Mouse (Mus musculus) midbrain, embryonic 13.5 days (tissue): Measurements from ENCODE around the gene C1qtnf5. TPM values are rescaled to one million over a fixed set of nuclear protein-coding genes. Genes with fewer than 3 reads are reported as not detected.

Experiments
- ATAC-seq: fragments of 200-750 bp; cut with Nextera tagmentation; 2 replicates; pipeline ENCODE4 v1.8.0; 2017; ENCODE audit warnings: mild to moderate bottlenecking, moderate TSS enrichment, moderate library complexity
- H3K27ac ChIP-seq: fragments of 300-500 bp; sonication (generic); 2 replicates; pipeline ENCODE4 v1.5.1; 2015; ENCODE audit warnings: inconsistent platforms, mild to moderate bottlenecking, moderate library complexity
- H3K27me3 ChIP-seq: fragments of 300-500 bp; sonication (generic); 2 replicates; pipeline ENCODE4 v1.6.1; 2015; ENCODE audit warnings: mild to moderate bottlenecking, inconsistent platforms
- H3K36me3 ChIP-seq: fragments of 300-500 bp; sonication (generic); 2 replicates; pipeline ENCODE4 v1.6.1; 2015; ENCODE audit warnings: mild to moderate bottlenecking, inconsistent platforms
- H3K4me1 ChIP-seq: fragments of 300-500 bp; sonication (generic); replicated peaks from 2 replicates; pipeline ENCODE4 v1.6.1; 2015; ENCODE audit warnings: inconsistent platforms
- H3K4me2 ChIP-seq: fragments of 300-500 bp; sonication (generic); replicated peaks from 2 replicates; pipeline ENCODE4 v1.6.1; 2015; ENCODE audit warnings: moderate library complexity, mild to moderate bottlenecking, inconsistent platforms
- H3K4me3 ChIP-seq: fragments of 300-500 bp; sonication (generic); replicated peaks from 2 replicates; pipeline ENCODE4 v1.5.1; 2015; ENCODE audit warnings: mild to moderate bottlenecking, inconsistent platforms
- H3K9ac ChIP-seq: fragments of 300-500 bp; sonication (generic); replicated peaks from 2 replicates; pipeline ENCODE4 v1.6.1; 2015; ENCODE audit warnings: mild to moderate bottlenecking, inconsistent platforms
- H3K9me3 ChIP-seq: fragments of 300-500 bp; sonication (generic); 2 replicates; pipeline ENCODE4 v1.6.1; 2016; ENCODE audit warnings: mild to moderate bottlenecking, inconsistent platforms
- WGBS: fragments of 180-500 bp; shearing (Covaris S2); methylation state at CpG from one replicate; pipeline ENCODE4 v1.1.7; 2015; 5-methylcytosine and 5-hydroxymethylcytosine counted together
- polyA plus RNA-seq: library from polyadenylated mRNA; unstranded; fragments of >200 nt; fragmentation: Nextera tagmentation; extraction: Ambion mirVana; gene quantifications from 2 replicates; pipeline ENCODE4 v1.2.1, GENCODE M21; 2015

Gene C1qtnf5
- polyA plus RNA-seq, 1 experiment from 2014 or later: 2.5 TPM

DNA sequence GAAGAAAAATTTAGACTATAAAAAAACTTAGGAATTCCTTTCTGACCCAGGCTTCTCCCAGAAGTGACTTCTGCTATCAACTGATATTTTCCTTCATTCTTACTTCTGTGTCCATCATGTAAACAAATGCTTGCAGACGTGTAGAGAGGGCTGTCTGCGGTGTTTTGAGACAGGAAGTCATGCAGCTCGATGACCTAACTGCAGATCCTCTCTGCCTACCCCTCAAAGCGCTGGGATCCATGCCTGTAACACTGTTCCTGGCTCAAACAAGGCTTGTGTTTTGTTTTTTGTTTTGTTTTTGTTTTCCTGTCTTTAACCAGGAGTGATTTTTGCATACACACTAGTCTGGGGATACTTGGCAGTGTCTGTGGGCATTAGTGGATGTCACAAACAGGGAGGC lies 30.8 kb downstream of the C1qtnf5 start:
- Histone ChIP-seq H3K27ac (no peak overlapping the region), H3K4me1 (peaks cover 32% of the 10 kb centered on the region), H3K9me3 (no peaks in the 10 kb centered on the region), H3K36me3 (peaks cover 21% of the 10 kb centered on the region; the same call in 1 of the 2 replicates), H3K4me2 (no peak overlapping the region), H3K4me3 (no peak overlapping the region), H3K27me3 (peaks cover 44% of the 10 kb centered on the region), H3K9ac (no peak overlapping the region)
- 71% methylated on average over 4 of the region's 4 CpGs for WGBS
- ATAC-seq: no peak

DNA sequence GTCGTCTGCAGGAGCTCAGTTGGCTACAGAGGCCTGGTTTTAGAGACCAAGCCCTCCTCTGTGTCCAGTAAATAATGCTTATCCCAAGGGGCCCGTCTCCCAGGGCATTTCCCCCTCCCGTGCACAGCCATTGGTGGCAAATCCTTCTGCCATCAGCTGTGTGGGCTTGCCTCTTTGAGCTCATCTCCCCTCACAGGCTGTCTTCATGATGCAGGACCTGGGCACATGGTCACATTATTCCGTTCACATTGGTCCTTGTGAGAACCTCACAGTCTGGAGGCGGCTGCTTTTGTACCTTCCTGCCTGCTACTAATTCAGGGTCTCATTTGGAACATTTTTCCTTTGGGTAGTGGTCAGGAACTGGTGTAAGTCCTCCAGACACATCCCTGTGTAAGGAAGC lies 34.9 kb downstream of the C1qtnf5 start:
- peaks cover 50% of the 10 kb centered on the region for H3K36me3 ChIP-seq

DNA sequence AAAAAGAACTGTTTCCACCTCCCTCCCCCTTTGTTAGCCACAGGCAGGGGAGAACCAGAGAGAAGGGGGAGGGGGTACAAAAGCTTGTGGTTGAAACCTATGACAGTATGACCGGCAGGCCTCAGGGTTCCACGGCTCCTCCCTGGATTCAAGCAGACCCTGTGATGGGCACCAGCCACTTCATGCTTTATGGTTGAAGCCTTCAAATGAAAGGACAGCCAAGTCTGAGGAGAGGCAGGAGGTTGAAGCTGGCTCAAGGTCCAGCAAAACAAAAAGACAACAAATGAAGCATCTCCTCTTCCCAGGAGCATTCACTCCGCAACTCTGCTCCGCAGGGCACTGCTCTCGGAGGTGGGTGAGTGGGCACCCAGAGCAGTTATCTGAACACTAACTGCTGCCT lies 36.4 kb downstream of the C1qtnf5 start:
- ATAC-seq: no peak
- 74% methylated on average over 5 of the region's 5 CpGs for WGBS
- no peak overlapping the region for H3K27ac ChIP-seq

More for the DNA sequence above, 34.9 kb downstream of the C1qtnf5 start:
- WGBS: 62% methylated on average over 5 of the region's 5 CpGs
- H3K9me3 ChIP-seq: no peaks in the 10 kb centered on the region
- H3K9ac ChIP-seq: no peak overlapping the region
- no peak overlapping the region for H3K4me3 ChIP-seq
- no peak for ATAC-seq
- H3K27me3 ChIP-seq: 0 out of 2 replicates have a peak, but pooled peaks cover 3% of the 10 kb centered on the region
- H3K4me2 ChIP-seq: no peak overlapping the region
- no peaks in the 10 kb centered on the region for H3K4me1 ChIP-seq
- H3K27ac ChIP-seq: no peak overlapping the region

DNA sequence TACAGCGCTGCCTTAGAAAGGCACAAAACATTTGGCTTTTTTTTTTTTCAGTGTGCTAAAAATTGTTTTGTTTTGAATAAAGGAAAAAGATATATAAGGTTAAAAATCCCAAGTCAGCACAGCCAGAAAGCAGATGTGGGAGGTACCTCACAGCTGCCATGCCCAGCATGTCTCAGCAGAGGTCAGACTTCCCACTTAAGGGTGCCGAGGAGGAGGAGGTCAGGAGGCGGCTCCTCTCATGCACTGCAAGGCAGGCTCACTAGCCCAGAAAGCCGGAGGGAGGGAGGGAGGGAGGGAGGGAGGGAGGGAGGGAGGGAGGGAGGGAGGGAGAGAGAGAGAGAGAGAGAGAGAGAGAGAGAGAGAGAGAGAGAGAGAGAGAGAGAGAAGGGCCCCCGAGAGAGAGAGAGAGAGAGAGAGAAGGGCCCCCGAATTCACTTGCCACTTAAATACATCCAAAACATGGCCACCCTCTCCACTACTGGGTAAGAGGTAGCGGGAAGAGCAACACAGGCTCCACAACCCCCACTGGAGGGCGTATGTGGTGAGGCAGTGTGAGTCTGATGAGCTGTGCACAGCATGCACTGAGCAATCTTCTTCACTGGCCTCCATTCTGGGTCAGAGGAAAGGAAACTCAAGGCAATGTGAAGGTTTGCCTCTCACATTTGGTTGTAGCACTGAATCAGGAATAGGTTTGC lies 37.1 kb downstream of the C1qtnf5 start:
- WGBS: 27% methylated on average over 6 of the region's 8 CpGs
- peak; percentile 48; the same call in 1 of the 2 replicates for ATAC-seq
- no peak overlapping the region for H3K9ac ChIP-seq
- no peak overlapping the region for H3K4me2 ChIP-seq
- no peak overlapping the region for H3K4me3 ChIP-seq
- H3K36me3 ChIP-seq: peaks cover 62% of the 10 kb centered on the region
- no peaks in the 10 kb centered on the region for H3K4me1 ChIP-seq
- H3K27ac ChIP-seq: no peak overlapping the region
- no peaks in the 10 kb centered on the region for H3K27me3 ChIP-seq
- no peaks in the 10 kb centered on the region for H3K9me3 ChIP-seq

More for the DNA sequence above, 36.4 kb downstream of the C1qtnf5 start:
- Histone ChIP-seq H3K9me3 (no peaks in the 10 kb centered on the region), H3K4me1 (no peaks in the 10 kb centered on the region), H3K4me3 (no peak overlapping the region), H3K4me2 (no peak overlapping the region), H3K27me3 (no peaks in the 10 kb centered on the region), H3K36me3 (peaks cover 55% of the 10 kb centered on the region), H3K9ac (0 out of 2 replicates have a peak overlapping the region, but pooled peaks have one; percentile 36)

DNA sequence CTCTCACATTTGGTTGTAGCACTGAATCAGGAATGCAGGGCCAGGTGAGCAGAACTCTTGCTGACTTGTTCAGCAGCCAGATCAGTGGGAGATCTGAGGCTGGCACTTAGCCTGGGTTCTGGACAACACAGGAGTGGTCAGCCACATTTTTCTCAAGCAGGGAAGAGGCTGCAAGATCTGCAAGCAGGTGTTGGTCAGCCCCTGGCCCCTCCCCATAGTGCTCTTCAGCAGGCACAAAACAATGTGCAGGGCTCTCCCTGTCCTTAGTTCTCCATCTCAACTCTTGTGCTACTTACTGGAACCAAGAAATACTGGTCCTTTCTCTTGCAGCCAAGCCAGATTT lies 37.6 kb downstream of the C1qtnf5 start:
- Histone ChIP-seq H3K4me2 (no peak overlapping the region), H3K9me3 (no peaks in the 10 kb centered on the region), H3K27ac (no peak overlapping the region), H3K36me3 (peaks cover 65% of the 10 kb centered on the region), H3K27me3 (no peaks in the 10 kb centered on the region), H3K9ac (no peak overlapping the region), H3K4me3 (no peak overlapping the region), H3K4me1 (no peaks in the 10 kb centered on the region)
- ATAC-seq: no peak

DNA sequence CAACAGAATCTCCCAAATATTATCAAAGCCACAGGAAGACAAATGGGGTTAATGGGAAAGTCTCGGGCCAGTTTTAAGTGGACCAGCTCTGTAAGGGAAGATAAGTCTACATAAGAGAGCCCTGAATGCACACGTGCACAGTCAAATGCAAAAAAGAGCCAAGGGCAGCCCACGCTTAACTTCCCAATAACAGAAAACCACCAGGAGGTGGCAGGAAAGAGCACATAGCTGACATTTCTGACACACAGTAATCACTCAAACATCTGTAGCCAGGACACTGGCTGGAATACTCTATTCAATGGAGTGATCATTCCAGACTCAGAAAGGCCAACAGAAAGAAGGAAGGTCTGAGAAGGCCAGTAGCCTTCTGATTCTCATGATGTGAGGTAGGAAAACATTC lies 40.2 kb downstream of the C1qtnf5 start:
- no peaks in the 10 kb centered on the region for H3K27me3 ChIP-seq
- no peak overlapping the region for H3K9ac ChIP-seq
- 61% methylated on average over 3 of the region's 3 CpGs for WGBS
- no peak overlapping the region for H3K4me3 ChIP-seq
- H3K9me3 ChIP-seq: no peaks in the 10 kb centered on the region
- H3K36me3 ChIP-seq: peaks cover 75% of the 10 kb centered on the region
- no peaks in the 10 kb centered on the region for H3K4me1 ChIP-seq
- no peak overlapping the region for H3K27ac ChIP-seq
- no peak overlapping the region for H3K4me2 ChIP-seq
- ATAC-seq: no peak

Other genes with a start within 250 kb of the C1qtnf5 start
- gene Thy1, start 63.9 kb upstream of the C1qtnf5 start, polyA plus RNA-seq: 0.30 and 0.52 TPM in 2 replicates
- 4.5 and 8.3 TPM in 2 replicates for gene Usp2, start 40.2 kb upstream of the C1qtnf5 start, polyA plus RNA-seq
- 0.16 TPM in 1 of 2 replicates, not detected in the other for gene Mfrp, start 5.5 kb upstream of the C1qtnf5 start, polyA plus RNA-seq
- gene Gm49380, start 6.3 kb downstream of the C1qtnf5 start, polyA plus RNA-seq: 0.24 and 0.36 TPM in 2 replicates
- gene Rnf26, start 6.3 kb downstream of the C1qtnf5 start, polyA plus RNA-seq: 29.9 and 32.7 TPM in 2 replicates
- 11.6 and 13.7 TPM in 2 replicates for gene Mcam, start 27.2 kb downstream of the C1qtnf5 start, polyA plus RNA-seq
- gene Cbl, start 126.8 kb downstream of the C1qtnf5 start, polyA plus RNA-seq: 26.2 and 28.5 TPM in 2 replicates
- gene Ccdc153, start 133.4 kb downstream of the C1qtnf5 start, polyA plus RNA-seq: not detected in 2 replicates
- gene Pdzd3, start 144.2 kb downstream of the C1qtnf5 start, polyA plus RNA-seq: 0.48 and 0.64 TPM in 2 replicates
- 3.3 and 3.5 TPM in 2 replicates for gene Nlrx1, start 161.4 kb downstream of the C1qtnf5 start, polyA plus RNA-seq
- 17.3 and 18.1 TPM in 2 replicates for gene Abcg4, start 181.4 kb downstream of the C1qtnf5 start, polyA plus RNA-seq
- 37.5 and 38.5 TPM in 2 replicates for gene Hinfp, start 198.4 kb downstream of the C1qtnf5 start, polyA plus RNA-seq
- gene C2cd2l, start 213.0 kb downstream of the C1qtnf5 start, polyA plus RNA-seq: 23.0 and 27.3 TPM in 2 replicates
- gene Dpagt1, start 218.8 kb downstream of the C1qtnf5 start, polyA plus RNA-seq: 40.8 TPM in 2 replicates
- gene H2afx, start 227.4 kb downstream of the C1qtnf5 start, polyA plus RNA-seq: 193 and 209 TPM in 2 replicates
- gene Hmbs, start 237.0 kb downstream of the C1qtnf5 start, polyA plus RNA-seq: 72.3 and 72.9 TPM in 2 replicates